Mouse (Mus musculus) neural tube, embryonic 13.5 days (tissue): ENCODE data around the gene Swsap1. TPM values are rescaled to one million over a fixed set of nuclear protein-coding genes. Genes with fewer than 3 reads are reported as not detected.
A peak's percentile ranks its signal among the peaks of the same experiment; 100 is the strongest.

Experiments used
- ATAC-seq: fragments of 200-750 bp; cut with Nextera tagmentation; 2 replicates; pipeline ENCODE4 v1.8.0; 2017; ENCODE audit warnings: low read depth, mild to moderate bottlenecking, moderate TSS enrichment, moderate library complexity
- H3K27ac ChIP-seq: fragments of 300-500 bp; sonication (generic); replicated peaks from 2 replicates; pipeline ENCODE4 v1.5.1; 2015; ENCODE audit warnings: moderate library complexity, mild to moderate bottlenecking, inconsistent platforms
- H3K27me3 ChIP-seq: fragments of 300-500 bp; sonication (generic); 2 replicates; pipeline ENCODE4 v1.6.1; 2015; ENCODE audit warnings: mild to moderate bottlenecking, inconsistent platforms
- H3K36me3 ChIP-seq: fragments of 300-500 bp; sonication (generic); 2 replicates; pipeline ENCODE4 v1.6.1; 2015; ENCODE audit warnings: mild to moderate bottlenecking, inconsistent platforms
- H3K4me1 ChIP-seq: fragments of 300-500 bp; sonication (generic); replicated peaks from 2 replicates; pipeline ENCODE4 v1.6.1; 2015; ENCODE audit warnings: inconsistent platforms
- H3K4me2 ChIP-seq: fragments of 300-500 bp; sonication (generic); 2 replicates; pipeline ENCODE4 v1.6.1; 2015; ENCODE audit warnings: inconsistent platforms, mild to moderate bottlenecking, moderate library complexity
- H3K4me3 ChIP-seq: fragments of 300-500 bp; sonication (generic); 2 replicates; pipeline ENCODE4 v1.5.1; 2015; ENCODE audit warnings: mild to moderate bottlenecking, inconsistent platforms
- H3K9ac ChIP-seq: fragments of 300-500 bp; sonication (generic); 2 replicates; pipeline ENCODE4 v1.6.1; 2015; ENCODE audit warnings: moderate library complexity, mild to moderate bottlenecking, inconsistent platforms
- H3K9me3 ChIP-seq: fragments of 300-500 bp; sonication (generic); 2 replicates; pipeline ENCODE4 v1.6.1; 2016; ENCODE audit warnings: inconsistent platforms
- WGBS: fragments of 180-500 bp; shearing (Covaris S2); methylation state at CpG from one replicate; pipeline ENCODE4 v1.1.7; 2015; 5-methylcytosine and 5-hydroxymethylcytosine counted together
- polyA plus RNA-seq: library from polyadenylated mRNA; unstranded; fragments of >200 nt; fragmentation: Nextera tagmentation; extraction: Ambion mirVana; gene quantifications from 2 replicates; pipeline ENCODE4 v1.2.1, GENCODE M21; 2015

Gene Swsap1
- 8.8 and 10.7 TPM in 2 replicates for polyA plus RNA-seq

GRCm38 (mm10) chr9:21955570-21956281 lies at the start of gene Swsap1:
TSS of gene Swsap1 (plus strand) at chr9:21955755.
- under 1% methylated on average over 54 of the region's 54 CpGs for WGBS
- Histone ChIP-seq H3K4me1 (peaks cover 18% of the 10 kb centered on the region), H3K27ac (peak within 1 kb of the TSS; percentile 94), H3K9me3 (no peaks in the 10 kb centered on the region), H3K36me3 (no peaks in the 10 kb centered on the region), H3K9ac (peak within 1 kb of the TSS; percentile 75), H3K4me2 (peak within 1 kb of the TSS; percentile 60), H3K4me3 (peak within 1 kb of the TSS; percentile 60), H3K27me3 (peaks cover 21% of the 10 kb centered on the region)
- peak; percentile 99 for ATAC-seq

GRCm38 (mm10) chr9:21908216-21908615 lies 47.3 kb upstream of the Swsap1 start:
- Histone ChIP-seq H3K4me3 (no peak overlapping the region), H3K9me3 (0 out of 2 replicates have a peak, but pooled peaks cover 3% of the 10 kb centered on the region), H3K36me3 (peaks cover 15% of the 10 kb centered on the region; the same call in 1 of the 2 replicates), H3K27me3 (peaks cover 3% of the 10 kb centered on the region), H3K4me2 (no peak overlapping the region), H3K4me1 (no peaks in the 10 kb centered on the region), H3K9ac (no peak overlapping the region), H3K27ac (no peak overlapping the region)
- 85% methylated on average over 11 of the region's 11 CpGs for WGBS
- no peak for ATAC-seq

- Histone ChIP-seq H3K27me3 (peaks cover under 1% of the 10 kb centered on the region; the same call in 1 of the 2 replicates), H3K4me1 (no peaks in the 10 kb centered on the region), H3K4me3 (no peak overlapping the region), H3K9ac (no peak overlapping the region), H3K4me2 (no peak overlapping the region), H3K27ac (no peak overlapping the region), H3K9me3 (0 out of 2 replicates have a peak, but pooled peaks cover 3% of the 10 kb centered on the region), H3K36me3 (peaks cover 17% of the 10 kb centered on the region; the same call in 1 of the 2 replicates)
- no peak for ATAC-seq
- 83% methylated on average over 10 of the region's 10 CpGs for WGBS
Observed at GRCm38 (mm10) chr9:21909474-21910223, 45.9 kb upstream of the Swsap1 start.

GRCm38 (mm10) chr9:21916851-21917492 lies 38.6 kb upstream of the Swsap1 start:
- Histone ChIP-seq H3K9ac (peak overlapping the region; percentile 82), H3K4me3 (peak overlapping the region; percentile 64), H3K27ac (peak overlapping the region; percentile 71; the same call in 1 of the 2 replicates), H3K4me1 (peaks cover 14% of the 10 kb centered on the region), H3K36me3 (0 out of 2 replicates have a peak, but pooled peaks cover 9% of the 10 kb centered on the region), H3K27me3 (peaks cover 25% of the 10 kb centered on the region), H3K9me3 (no peaks in the 10 kb centered on the region), H3K4me2 (peak overlapping the region; percentile 89)
- WGBS, result 64% methylated on average over 3 of the region's 3 CpGs
- no peak for ATAC-seq

- Histone ChIP-seq H3K9ac (peak overlapping the region; percentile 82), H3K4me3 (peak overlapping the region; percentile 64), H3K4me2 (peak overlapping the region; percentile 89), H3K27ac (peak overlapping the region; percentile 71), H3K9me3 (no peaks in the 10 kb centered on the region), H3K27me3 (peaks cover 25% of the 10 kb centered on the region), H3K36me3 (0 out of 2 replicates have a peak, but pooled peaks cover 9% of the 10 kb centered on the region), H3K4me1 (peaks cover 14% of the 10 kb centered on the region)
- ATAC-seq, result peak; percentile 80
- WGBS, result 1% methylated on average over 35 of the region's 35 CpGs
Observed at GRCm38 (mm10) chr9:21917493-21918034, 38.0 kb upstream of the Swsap1 start.

GRCm38 (mm10) chr9:21918035-21918592 lies 37.4 kb upstream of the Swsap1 start, which contains the start of gene Rab3d:
TSS of gene Rab3d (minus strand) at chr9:21918192.
- Histone ChIP-seq H3K4me3 (peak within 1 kb of the TSS; percentile 64), H3K27me3 (peaks cover 25% of the 10 kb centered on the region), H3K4me2 (peak within 1 kb of the TSS; percentile 89), H3K27ac (peak within 1 kb of the TSS; percentile 71), H3K9me3 (no peaks in the 10 kb centered on the region), H3K36me3 (0 out of 2 replicates have a peak, but pooled peaks cover 9% of the 10 kb centered on the region), H3K4me1 (peaks cover 14% of the 10 kb centered on the region), H3K9ac (peak within 1 kb of the TSS; percentile 82)
- peak; percentile 92 for ATAC-seq
- WGBS, result under 1% methylated on average over 35 of the region's 36 CpGs

- Histone ChIP-seq H3K9ac (no peak overlapping the region), H3K27ac (0 out of 2 replicates have a peak overlapping the region, but pooled peaks have one; percentile 33), H3K4me1 (peaks cover 14% of the 10 kb centered on the region), H3K4me3 (peak overlapping the region; percentile 64), H3K27me3 (peaks cover 25% of the 10 kb centered on the region), H3K36me3 (0 out of 2 replicates have a peak, but pooled peaks cover 9% of the 10 kb centered on the region), H3K9me3 (no peaks in the 10 kb centered on the region), H3K4me2 (peak overlapping the region; percentile 89)
- WGBS, result 32% methylated on average over 5 of the region's 5 CpGs
- no peak for ATAC-seq
Observed at GRCm38 (mm10) chr9:21918692-21919384, 36.7 kb upstream of the Swsap1 start.

GRCm38 (mm10) chr9:21923036-21923435 lies 32.5 kb upstream of the Swsap1 start:
- Histone ChIP-seq H3K36me3 (peaks cover 7% of the 10 kb centered on the region; the same call in 1 of the 2 replicates), H3K27me3 (no peaks in the 10 kb centered on the region), H3K4me1 (peaks cover 22% of the 10 kb centered on the region), H3K9me3 (no peaks in the 10 kb centered on the region), H3K9ac (no peak overlapping the region), H3K4me2 (no peak overlapping the region), H3K4me3 (no peak overlapping the region), H3K27ac (no peak overlapping the region)
- no peak for ATAC-seq
- WGBS, result 85% methylated on average over 4 of the region's 4 CpGs

GRCm38 (mm10) chr9:21923490-21924098 lies 32.0 kb upstream of the Swsap1 start:
- no peak overlapping the region for H3K4me2 ChIP-seq
- no peaks in the 10 kb centered on the region for H3K27me3 ChIP-seq
- no peaks in the 10 kb centered on the region for H3K9me3 ChIP-seq
- H3K36me3 ChIP-seq, result peaks cover 7% of the 10 kb centered on the region; the same call in 1 of the 2 replicates
- WGBS, result 81% methylated on average over 3 of the region's 3 CpGs
- peaks cover 16% of the 10 kb centered on the region for H3K4me1 ChIP-seq
- H3K27ac ChIP-seq, result no peak overlapping the region
- no peak for ATAC-seq
- no peak overlapping the region for H3K4me3 ChIP-seq
- H3K9ac ChIP-seq, result no peak overlapping the region

GRCm38 (mm10) chr9:21924099-21924493 lies 31.5 kb upstream of the Swsap1 start:
- no peak for ATAC-seq
- no peak overlapping the region for H3K27ac ChIP-seq
- peaks cover 7% of the 10 kb centered on the region; the same call in 1 of the 2 replicates for H3K36me3 ChIP-seq
- no peaks in the 10 kb centered on the region for H3K27me3 ChIP-seq
- 76% methylated on average over 6 of the region's 6 CpGs for WGBS
- peaks cover 16% of the 10 kb centered on the region for H3K4me1 ChIP-seq
- no peak overlapping the region for H3K4me2 ChIP-seq
- no peaks in the 10 kb centered on the region for H3K9me3 ChIP-seq
- H3K9ac ChIP-seq, result no peak overlapping the region
- H3K4me3 ChIP-seq, result no peak overlapping the region
